Mouse (Mus musculus) erythroblast, embryonic 14.5 days (primary cell): ENCODE results near the gene Olfr718-ps1.

Source experiments
- GATA1 ChIP-seq: IDR thresholded peaks from 2 replicates; pipeline ENCODE4 v1.6.1; 2012; ENCODE audit warnings: low read length, inconsistent platforms, mixed read lengths
- TAL1 ChIP-seq: IDR thresholded peaks from 3 replicates; pipeline ENCODE4 v1.6.1; 2012; ENCODE audit warnings: low read length, inconsistent platforms, mixed read lengths

- TF ChIP-seq TAL1 (no peak), GATA1 (no peak)
Observed at GRCm38 (mm10) chr5:143101626-143102025, 45.8 kb downstream of the Olfr718-ps1 start.
